Comparison of ENCODE assay signal across 12 mouse cellular contexts in the genomic region with DNA sequence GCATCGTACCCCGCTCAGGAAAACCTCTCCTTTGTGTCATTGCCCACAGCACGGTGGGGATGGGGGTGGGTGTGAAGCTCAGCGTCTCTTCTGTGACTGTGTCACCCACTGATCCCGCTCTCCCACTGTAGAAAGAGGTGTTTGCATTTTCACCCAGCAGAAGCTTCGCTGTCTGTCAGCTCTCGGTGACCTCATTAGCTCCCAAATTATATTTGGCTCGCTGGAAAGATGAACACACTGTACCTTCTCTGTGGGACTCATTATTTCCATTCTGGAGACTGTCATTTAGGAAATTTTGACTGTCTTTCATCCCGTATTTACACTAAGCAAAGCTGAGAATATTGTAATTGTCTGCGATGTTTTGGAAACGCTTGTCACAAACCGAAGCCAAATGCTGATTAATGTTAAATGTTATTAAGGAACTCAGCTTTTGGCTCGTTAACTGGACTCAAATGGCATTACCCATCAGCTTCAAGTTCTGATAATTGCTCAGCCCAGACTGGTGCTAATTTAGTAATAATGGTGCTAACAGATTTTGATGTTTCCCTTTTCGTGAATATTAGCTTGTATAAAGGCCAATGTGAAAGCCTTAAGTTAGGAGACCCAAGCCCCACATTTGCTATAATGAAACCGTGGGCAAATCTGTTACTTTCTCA. TPM values are rescaled to one million over a fixed set of nuclear protein-coding genes. Genes with fewer than 3 reads are reported as not detected.
A peak's percentile ranks its signal among the peaks of the same experiment; 100 is the strongest.
DNase-seq lines count a peak whose midpoint lies in the region; ATAC-seq and TF ChIP-seq lines count a peak whose summit lies in the region.
"Had no signal": no experiment of that assay in that cellular context is flagged by ENCODE, and none has a peak within 500 bp of the region (broad histone marks: within the 10 kb centered on the region; RNA-seq: fewer than 3 reads in every experiment).

No protein-coding gene starts in this region.

- ATAC-seq in forebrain, embryonic 11.5 days (replicated peaks; ENCODE audit: low FRiP score): no peak
- peak; percentile 75 for ATAC-seq in forebrain, postnatal 0 days
- ATAC-seq in granulocyte monocyte progenitor cell, adult 5-6 weeks (replicated peaks; ENCODE audit: poor library complexity, severe bottlenecking): no peak

- no peak for TF ChIP-seq CTCF in cerebellum, adult 2 months (IDR thresholded peaks at IDR 0.05; ENCODE audit: borderline replicate concordance, insufficient read depth, low read depth, low read length)
- no peak for TF ChIP-seq CTCF in forebrain, postnatal 0 days (IDR thresholded peaks at IDR 0.05; ENCODE audit: low read depth)

- H3K9ac ChIP-seq in forebrain, embryonic 11.5 days (ENCODE audit: low read length): no peak overlapping the region
- no peak overlapping the region for H3K9ac ChIP-seq in forebrain, postnatal 0 days

- no peaks in the 10 kb centered on the region for H3K36me3 ChIP-seq in forebrain, embryonic 11.5 days (ENCODE audit: control insufficient read depth, insufficient read depth, low read length)
- no peaks in the 10 kb centered on the region for H3K36me3 ChIP-seq in forebrain, embryonic 10.5 days (replicated peaks)
- no peaks in the 10 kb centered on the region for H3K36me3 ChIP-seq in forebrain, postnatal 0 days (ENCODE audit: insufficient read depth)

- 0 out of 2 replicates have a peak overlapping the region, but pooled peaks have one; percentile 5 for H3K4me2 ChIP-seq in forebrain, embryonic 11.5 days (ENCODE audit: low read depth, low read length, severe bottlenecking)
- H3K4me2 ChIP-seq in forebrain, postnatal 0 days (ENCODE audit: low read depth): peak overlapping the region; percentile 25

- H3K27ac ChIP-seq in forebrain, embryonic 11.5 days (ENCODE audit: low read depth, low read length): no peak overlapping the region
- H3K27ac ChIP-seq in forebrain, embryonic 10.5 days: no peak overlapping the region
- peak overlapping the region; percentile 26 for H3K27ac ChIP-seq in cerebellum, adult 2 months (ENCODE audit: insufficient read depth, low read length)
- H3K27ac ChIP-seq in forebrain, postnatal 0 days (ENCODE audit: low read depth, low read length): 0 out of 2 replicates have a peak overlapping the region, but pooled peaks have one; percentile 4
- H3K27ac ChIP-seq: kidney, postnatal 0 days had no signal

- H3K4me1 ChIP-seq in forebrain, embryonic 11.5 days (replicated peaks; ENCODE audit: control insufficient read depth, insufficient read depth, low read length): no peaks in the 10 kb centered on the region
- peaks cover 10% of the 10 kb centered on the region; the same call in 1 of the 2 replicates for H3K4me1 ChIP-seq in forebrain, embryonic 10.5 days
- H3K4me1 ChIP-seq in cerebellum, adult 2 months (ENCODE audit: control insufficient read depth, insufficient read depth, low read length): peaks cover 4% of the 10 kb centered on the region
- H3K4me1 ChIP-seq in forebrain, postnatal 0 days (ENCODE audit: insufficient read depth): peaks cover 6% of the 10 kb centered on the region; the same call in 1 of the 2 replicates

- no peaks in the 10 kb centered on the region for H3K27me3 ChIP-seq in forebrain, embryonic 11.5 days (ENCODE audit: control insufficient read depth, insufficient read depth, low read length)
- H3K27me3 ChIP-seq in forebrain, embryonic 10.5 days (ENCODE audit: poor library complexity, severe bottlenecking): no peaks in the 10 kb centered on the region
- H3K27me3 ChIP-seq in cerebellum, adult 2 months (ENCODE audit: control insufficient read depth, insufficient read depth, low read length): no peaks in the 10 kb centered on the region
- no peaks in the 10 kb centered on the region for H3K27me3 ChIP-seq in forebrain, postnatal 0 days (ENCODE audit: insufficient read depth, low read length)

- 69% methylated on average over 15 of the region's 15 CpGs for WGBS in forebrain, embryonic 11.5 days
- WGBS in forebrain, embryonic 10.5 days: 83% methylated on average over 15 of the region's 15 CpGs
- WGBS in cerebellum, adult 2 months: 14% methylated on average over 15 of the region's 15 CpGs
- 24% methylated on average over 15 of the region's 15 CpGs for WGBS in forebrain, postnatal 0 days

- H3K4me3 ChIP-seq in forebrain, embryonic 11.5 days (ENCODE audit: low read depth, low read length): no peak overlapping the region
- no peak overlapping the region for H3K4me3 ChIP-seq in forebrain, embryonic 10.5 days
- H3K4me3 ChIP-seq in cerebellum, adult 2 months (replicated peaks; ENCODE audit: insufficient read depth, low read depth, low read length): peak overlapping the region; percentile 28
- H3K4me3 ChIP-seq in forebrain, postnatal 0 days (ENCODE audit: low read depth, low read length): peak overlapping the region; percentile 1; the same call in 1 of the 2 replicates
- H3K4me3 ChIP-seq: megakaryocyte, embryonic 14.5 days had no signal

- DNase-seq in forebrain, embryonic 11.5 days (ENCODE audit: low spot score): no peak
- DNase-seq in forebrain, embryonic 10.5 days (ENCODE audit: extremely low spot score, low spot score): no peak
- peak; percentile 41 to 55 for DNase-seq in layer of hippocampus, postnatal 14 days (ENCODE audit: low spot score in 2 of 2)
- no peak for DNase-seq in layer of hippocampus, adult 9-11 months
- peak; percentile 68 to 78 for DNase-seq in cerebellum, adult 2 months
- peak; percentile 62 for DNase-seq in forebrain, postnatal 0 days
- DNase-seq in thymus, postnatal 36 days: no peak
- DNase-seq: thymus, postnatal 14 days had no signal

- H3K9me3 ChIP-seq in forebrain, embryonic 11.5 days (ENCODE audit: control insufficient read depth, low read length): no peaks in the 10 kb centered on the region
- no peaks in the 10 kb centered on the region for H3K9me3 ChIP-seq in forebrain, embryonic 10.5 days
- no peaks in the 10 kb centered on the region for H3K9me3 ChIP-seq in forebrain, postnatal 0 days (ENCODE audit: low read length)

- TF ChIP-seq POLR2A in cerebellum, adult 2 months (IDR thresholded peaks at IDR 0.05; ENCODE audit: borderline replicate concordance, insufficient read depth, low read length): peak; percentile 19; the same call in 1 of the 2 replicates

RNA-seq across cellular contexts. Expression of a gene that starts 51.8 kb away (rescaled TPM):
- not detected in 2 replicates for polyA plus RNA-seq in forebrain, embryonic 11.5 days (2014; fragmentation: Nextera tagmentation; extraction: Ambion mirVana)
- not detected in 2 replicates for polyA plus RNA-seq in forebrain, embryonic 10.5 days (2016; fragmentation: Nextera tagmentation; extraction: Ambion mirVana)
- not detected for total RNA-seq in layer of hippocampus, postnatal 14 days (2021)
- 0.11 TPM in 1 of 2 replicates, not detected in the other for polyA plus RNA-seq in cerebellum, adult 2 months (2012; rRNA removed)
- total RNA-seq in forebrain, postnatal 0 days (2014; rRNA removed): not detected in 2 replicates
- not detected in 2 replicates for polyA plus RNA-seq in forebrain, postnatal 0 days (2015; fragmentation: Nextera tagmentation; extraction: Ambion mirVana)
- not detected in 2 replicates for total RNA-seq in granulocyte monocyte progenitor cell, adult 5-6 weeks (2014; fragmentation: Nextera tagmentation)
- not detected in 2 replicates for total RNA-seq in granulocyte monocyte progenitor cell, adult 5-6 weeks (2017)
- total RNA-seq: adrenal gland, adult 18-20 months had no signal

Comparison
In these comparisons a context has a peak if more than half of its experiments do, and no peak if none do; other contexts are left out.
1. DNase-seq: peak in layer of hippocampus, postnatal 14 days (2 of 2), cerebellum, adult 2 months (2 of 2) and forebrain, postnatal 0 days (single experiment); none in forebrain, embryonic 11.5 days (single experiment), forebrain, embryonic 10.5 days (single experiment), layer of hippocampus, adult 9-11 months (single experiment) and thymus, postnatal 36 days (0 of 2).
2. H3K27ac ChIP-seq: peak in cerebellum, adult 2 months (single experiment) and forebrain, postnatal 0 days (single experiment); none in forebrain, embryonic 11.5 days (single experiment) and forebrain, embryonic 10.5 days (single experiment).
3. H3K4me3 ChIP-seq: peak in cerebellum, adult 2 months (single experiment) and forebrain, postnatal 0 days (single experiment); none in forebrain, embryonic 11.5 days (single experiment) and forebrain, embryonic 10.5 days (single experiment).